Mouse (Mus musculus) v-Abl transformed pro-B cells (cell line): ENCODE results near the gene Cops9.

Experiments
- in situ Hi-C, 2 experiments: fragments of 400-800 bp; cut with MboI; formaldehyde crosslinking; loops; one replicate each; pipeline ENCODE4 v1.15.1; 2025; ENCODE audit not compliant: unreplicated experiment in 2 of 2

Cops9 gene

GRCm38 (mm10) chr1:92647026-92647425 lies 5.2 kb upstream of the Cops9 start:
- in situ Hi-C loops: no loop called here

DNA sequence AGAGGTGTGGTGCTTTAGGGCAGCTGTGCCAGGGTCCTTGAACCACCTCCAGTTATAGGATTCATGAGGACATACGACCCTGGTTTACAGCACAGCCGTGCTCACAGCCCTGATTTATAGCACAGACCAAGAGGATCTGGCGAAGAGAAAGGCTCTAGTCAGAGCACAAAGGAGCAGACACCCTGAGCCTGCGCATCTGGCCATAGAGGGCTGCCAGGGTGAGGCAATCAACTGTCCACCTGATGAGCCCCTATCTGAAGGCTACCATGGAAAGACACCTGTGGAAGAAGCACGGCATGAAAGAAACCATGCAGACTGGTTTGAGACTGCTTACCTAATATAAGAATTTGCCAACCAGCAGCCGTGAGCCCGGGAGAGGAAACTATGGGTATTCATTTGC lies 4.8 kb upstream of the Cops9 start:
- in situ Hi-C loops: no loop called here

- in situ Hi-C loops: no loop called here
These were observed 4.3 kb upstream of the Cops9 start for GRCm38 (mm10) chr1:92646111-92646510.

GRCm38 (mm10) chr1:92644916-92645315 lies 3.1 kb upstream of the Cops9 start:
- in situ Hi-C loops: no loop called here

- in situ Hi-C loops: no loop called here
These were observed 1.9 kb upstream of the Cops9 start for GRCm38 (mm10) chr1:92643691-92644090.

- in situ Hi-C loops: no loop called here
These were observed 1.4 kb downstream of the Cops9 start for GRCm38 (mm10) chr1:92640393-92640792.

DNA sequence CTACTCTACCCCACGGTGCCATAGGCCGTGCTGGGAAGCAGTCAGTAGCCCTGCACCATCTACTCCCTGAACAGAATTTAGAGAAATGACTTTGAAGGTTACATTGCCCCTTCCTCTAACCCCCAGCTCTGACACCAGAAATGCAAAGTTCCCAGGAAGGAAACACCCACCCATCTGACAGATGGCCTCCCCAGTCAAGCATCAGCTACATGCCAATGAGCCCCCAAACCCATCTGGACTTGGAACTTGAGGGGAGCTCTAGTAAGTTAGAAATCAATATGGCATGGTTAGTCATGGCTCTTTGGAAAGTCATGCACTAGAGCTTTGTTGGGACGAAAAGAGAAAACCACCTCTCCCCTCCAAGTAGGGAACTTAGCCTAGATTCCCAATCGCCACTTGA lies 3.0 kb downstream of the Cops9 start:
- in situ Hi-C loops: no loop called here

DNA sequence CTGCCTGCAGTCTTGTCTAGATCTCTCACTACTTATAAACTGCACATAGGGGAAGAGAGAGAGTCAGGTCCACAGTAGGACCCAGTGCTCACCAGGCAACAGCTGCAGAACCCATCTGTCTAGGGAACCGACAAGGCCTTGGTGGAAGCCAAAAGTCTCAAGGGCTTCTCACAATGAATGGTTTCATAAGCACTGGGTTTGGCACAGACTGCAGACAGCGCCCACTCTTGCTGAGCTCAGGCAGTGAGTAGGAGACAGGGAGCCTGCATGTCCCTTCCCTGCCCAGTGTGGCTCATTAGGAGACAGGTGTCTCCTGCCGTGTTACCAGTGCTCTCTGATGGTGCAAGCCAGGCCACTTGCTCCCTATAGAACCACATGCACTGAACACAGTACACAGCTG lies 3.6 kb downstream of the Cops9 start:
- in situ Hi-C loops: no loop called here

- in situ Hi-C loops: no loop called here
These were observed 4.1 kb downstream of the Cops9 start for GRCm38 (mm10) chr1:92637501-92638172.

DNA sequence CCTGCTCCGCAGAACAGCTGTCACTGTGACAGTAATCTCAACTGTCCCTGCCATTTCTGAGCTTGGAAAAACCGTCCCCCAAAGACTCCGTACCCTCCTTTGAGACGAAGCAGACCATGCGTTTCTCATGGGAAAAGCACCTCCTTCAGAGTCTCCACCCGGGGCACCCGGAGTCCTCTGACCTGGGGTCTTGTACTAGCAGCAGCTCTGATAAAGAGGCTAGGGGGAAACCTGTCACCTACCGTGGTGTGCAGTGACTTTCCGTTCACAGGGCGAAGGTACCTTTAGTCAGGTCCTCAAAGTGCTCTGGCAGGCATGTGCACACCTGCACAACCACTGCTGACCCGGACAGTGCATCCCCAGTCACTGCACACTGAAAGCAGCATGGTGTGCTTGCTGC lies 5.1 kb downstream of the Cops9 start:
- in situ Hi-C loops: no loop called here

- in situ Hi-C loops: no loop called here
These were observed 5.8 kb downstream of the Cops9 start for GRCm38 (mm10) chr1:92636015-92636414.

- in situ Hi-C loops: no loop called here
These were observed 6.7 kb downstream of the Cops9 start for GRCm38 (mm10) chr1:92634976-92635599.

DNA sequence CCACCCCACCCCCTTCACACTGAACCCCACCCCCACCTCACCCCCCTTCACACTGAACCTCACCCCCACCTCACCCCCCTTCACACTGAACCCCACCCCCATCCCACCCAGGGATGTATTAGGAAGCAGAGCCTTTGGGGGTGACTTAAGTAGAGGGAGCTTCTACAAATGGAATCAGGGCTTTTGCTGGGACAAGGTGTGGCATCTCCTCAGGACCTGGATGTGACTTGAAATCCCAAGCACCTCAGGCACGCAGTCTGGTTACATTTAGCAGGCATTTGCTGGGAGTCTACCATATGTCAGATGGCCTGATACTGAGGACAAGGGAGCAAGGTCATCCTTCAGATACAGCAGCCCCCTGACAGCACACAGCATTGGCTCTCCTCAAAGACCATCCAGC lies 7.2 kb downstream of the Cops9 start:
- in situ Hi-C loops: no loop called here

GRCm38 (mm10) chr1:92633726-92634125 lies 8.1 kb downstream of the Cops9 start:
- in situ Hi-C loops: no loop called here

- in situ Hi-C loops: no loop called here
These were observed 8.8 kb downstream of the Cops9 start for GRCm38 (mm10) chr1:92632948-92633347.

GRCm38 (mm10) chr1:92632196-92632595 lies 9.6 kb downstream of the Cops9 start:
- in situ Hi-C loops: no loop called here

DNA sequence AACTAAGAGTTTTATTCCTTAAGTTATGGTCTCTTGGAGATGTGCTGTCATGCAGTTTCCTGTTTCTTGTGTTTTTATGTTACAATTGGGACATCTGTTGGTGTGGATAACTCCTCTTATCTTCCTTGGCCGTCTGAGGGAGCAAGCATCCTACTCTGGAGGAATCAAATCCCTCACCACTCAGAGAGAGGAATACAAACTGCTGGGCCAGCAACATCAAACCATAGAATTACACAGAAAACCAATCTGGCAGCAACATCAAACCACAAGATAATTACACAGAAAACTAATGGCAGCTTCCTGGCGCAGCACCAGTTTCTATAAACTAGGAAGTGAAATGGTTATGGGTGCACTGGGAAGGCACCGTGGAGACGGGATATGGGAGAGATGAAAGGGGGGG lies 13.6 kb downstream of the Cops9 start:
- in situ Hi-C loops: no loop called here

DNA sequence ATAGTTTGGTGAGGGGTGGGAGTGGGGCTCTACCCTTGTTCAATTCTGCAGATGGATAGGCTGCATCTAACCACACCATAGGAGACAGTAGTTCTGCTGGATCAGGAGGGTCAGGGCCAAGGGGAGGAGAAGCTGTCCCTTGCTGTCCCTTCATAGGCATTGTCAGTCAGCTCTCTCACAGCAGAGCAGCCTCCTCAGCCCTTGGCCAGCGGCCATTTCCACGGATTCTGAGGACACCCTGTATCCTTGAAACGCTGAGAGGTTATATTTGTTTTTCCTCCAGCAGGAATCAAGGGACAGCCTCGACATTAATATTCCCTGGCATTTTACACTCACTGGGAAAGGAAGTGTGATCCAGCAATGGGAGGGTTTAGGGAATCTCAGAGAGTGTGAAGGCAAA lies 23.4 kb downstream of the Cops9 start:
- in situ Hi-C loops: loop anchor here (10.0 to 25.0 kb wide), 5 partner anchors 219 to 1194 kb away; partner anchors contain the start of gene Gpc1 (in 1 of the 2)

DNA sequence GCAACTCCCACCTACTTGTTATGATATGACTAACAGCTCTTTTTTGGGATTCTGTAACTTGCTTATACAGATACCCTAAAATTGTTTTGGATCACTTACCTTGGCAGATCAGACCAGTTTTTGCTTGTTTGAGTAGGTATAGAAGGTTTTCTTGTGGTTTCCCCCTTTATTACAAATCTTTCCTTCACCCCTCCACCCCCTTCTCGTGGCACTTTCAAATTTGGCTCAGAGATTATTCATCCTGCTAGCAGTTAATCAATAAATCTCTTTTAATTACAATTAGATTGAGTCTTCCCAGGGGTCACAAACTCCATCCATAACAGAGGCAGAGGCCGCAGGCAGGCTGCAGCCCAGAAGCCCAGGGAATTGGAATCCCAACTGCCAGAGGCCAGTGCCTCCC lies 24.3 kb downstream of the Cops9 start, which contains the start of gene Olfr12:
TSS of gene Olfr12 (plus strand) at position 301 of the 400 bp plus-strand sequence.
- in situ Hi-C loops: loop anchor here (10.0 to 25.0 kb wide), 5 partner anchors 220 to 1193 kb away; partner anchors contain the start of gene Gpc1 (in 1 of the 2)

DNA sequence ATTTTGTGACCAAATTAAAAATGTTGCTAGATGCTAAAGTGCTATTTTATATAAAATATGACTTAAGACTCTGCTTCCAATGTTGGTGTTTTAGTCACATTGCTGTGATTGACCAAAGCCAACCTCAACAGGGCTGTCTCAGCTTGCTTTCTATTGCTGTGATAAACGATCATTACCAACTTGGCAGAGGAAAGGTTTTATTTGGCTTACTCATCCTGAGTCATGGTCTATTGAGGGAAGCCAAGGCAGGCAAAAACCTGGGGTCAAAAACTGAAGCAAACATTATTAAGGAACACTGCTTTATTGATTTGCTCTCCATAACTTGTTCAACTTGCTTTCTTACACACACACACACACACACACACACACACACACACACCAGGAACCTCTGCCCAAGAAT lies 25.7 kb downstream of the Cops9 start:
- in situ Hi-C loops: loop anchor here (10.0 to 25.0 kb wide), 5 partner anchors 221 to 1191 kb away; partner anchors contain the start of gene Gpc1 (in 1 of the 2)

GRCm38 (mm10) chr1:92614516-92614915 lies 27.3 kb downstream of the Cops9 start:
- in situ Hi-C loops: loop anchor here (5.0 to 25.0 kb wide), 6 partner anchors 223 to 1190 kb away; partner anchors contain the start of gene Gpc1 (in 1 of the 2)

GRCm38 (mm10) chr1:92613175-92613574 lies 28.6 kb downstream of the Cops9 start:
- in situ Hi-C loops: loop anchor here (5.0 to 25.0 kb wide), 6 partner anchors 224 to 1188 kb away; partner anchors contain the start of gene Gpc1 (in 1 of the 2)
